Mouse (Mus musculus) adrenal gland, postnatal 4 days (tissue): ENCODE measurements around the gene Oser1. TPM values are rescaled to one million over a fixed set of nuclear protein-coding genes. Genes with fewer than 3 reads are reported as not detected.

Experiments used
- DNase-seq, 2 experiments: peaks; one replicate each; pipeline ENCODE4 v3.0.0; 2021 to 2022; ENCODE audit warnings: low spot score in 2 of 2, mixed read lengths in 2 of 2
- total RNA-seq, 2 experiments: library from RNA; stranded (reverse); gene quantifications; 2 replicates each; pipeline ENCODE4 v1.2.3; 2021

Gene Oser1
- total RNA-seq, 2 experiments from 2014 or later: 34.7 to 36.6 TPM

DNA sequence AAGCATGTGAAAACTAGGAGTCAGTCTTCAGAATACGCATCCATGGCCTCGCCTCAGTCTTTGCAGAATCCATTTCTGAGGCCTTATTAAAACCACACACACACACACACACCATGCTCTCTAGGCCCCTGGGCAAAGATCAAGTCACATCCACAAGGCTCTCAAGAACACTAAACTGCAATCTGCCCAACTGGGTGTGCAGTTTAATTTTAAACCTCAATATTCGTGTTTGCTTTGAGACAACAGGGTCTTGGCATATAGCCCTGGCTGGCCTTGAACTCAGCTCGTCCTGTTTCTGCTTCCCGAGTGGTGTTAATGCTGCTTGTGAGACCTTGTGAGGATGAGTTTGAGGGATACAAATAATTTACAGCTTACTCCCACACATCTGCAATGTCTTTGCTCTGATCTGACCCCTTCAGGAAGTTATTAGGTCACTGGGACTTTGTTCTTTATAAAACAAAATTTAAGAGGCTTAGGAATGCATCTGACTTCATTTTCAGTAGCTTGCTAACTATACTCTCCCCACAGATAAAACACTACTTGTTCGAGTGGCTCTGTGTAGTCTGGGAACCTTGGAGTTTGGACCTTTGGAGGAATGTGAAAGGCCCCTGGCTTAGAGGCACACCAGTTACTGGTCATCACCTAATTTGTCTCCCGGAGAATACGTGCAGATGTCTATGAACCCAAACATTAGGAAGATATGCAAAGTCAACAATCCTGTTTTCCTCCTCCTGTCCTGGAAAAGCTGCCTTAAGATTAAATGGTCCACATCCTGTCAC lies 20.3 kb downstream of the Oser1 start:
- no peak for DNase-seq

DNA sequence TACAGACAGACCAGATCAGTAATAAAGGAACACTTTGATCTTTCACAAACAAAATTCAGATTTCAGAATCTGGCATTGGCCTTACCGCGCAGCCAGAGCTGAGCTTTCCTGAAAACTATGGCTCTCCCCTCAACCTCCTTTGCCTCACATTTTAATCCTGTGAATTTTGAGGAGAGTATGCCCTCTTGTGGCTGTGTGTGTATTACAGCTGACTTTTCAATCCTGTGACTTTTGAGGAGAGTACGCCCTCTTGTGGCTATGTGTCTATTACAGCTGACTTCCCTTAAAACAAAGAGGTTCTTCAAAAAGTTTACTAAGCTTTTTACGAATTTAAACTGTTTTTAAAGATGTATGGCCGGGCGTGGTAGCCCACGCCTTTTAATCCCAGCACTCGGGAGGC lies 23.3 kb downstream of the Oser1 start:
- DNase-seq: peak; percentile 50 to 65

DNA sequence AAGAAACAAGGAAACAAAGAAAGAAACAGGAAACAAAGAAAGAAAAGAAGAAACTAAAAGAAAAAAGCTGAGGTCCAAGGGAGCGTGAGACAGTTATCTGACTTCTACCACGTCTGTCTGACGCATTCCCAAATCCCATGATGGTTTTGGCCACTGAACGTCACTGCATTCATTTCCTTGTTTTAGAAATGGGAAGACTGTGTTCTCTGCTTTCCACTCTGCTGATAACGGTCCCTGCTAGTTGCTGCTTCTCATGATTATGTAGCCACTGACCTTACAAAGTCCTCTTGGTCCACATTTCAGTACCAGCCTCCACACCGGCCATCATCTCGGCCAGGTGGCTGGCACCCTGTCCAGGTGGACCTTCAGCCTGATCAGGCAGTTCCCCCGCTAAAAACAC lies 25.3 kb downstream of the Oser1 start:
- DNase-seq: no peak

DNA sequence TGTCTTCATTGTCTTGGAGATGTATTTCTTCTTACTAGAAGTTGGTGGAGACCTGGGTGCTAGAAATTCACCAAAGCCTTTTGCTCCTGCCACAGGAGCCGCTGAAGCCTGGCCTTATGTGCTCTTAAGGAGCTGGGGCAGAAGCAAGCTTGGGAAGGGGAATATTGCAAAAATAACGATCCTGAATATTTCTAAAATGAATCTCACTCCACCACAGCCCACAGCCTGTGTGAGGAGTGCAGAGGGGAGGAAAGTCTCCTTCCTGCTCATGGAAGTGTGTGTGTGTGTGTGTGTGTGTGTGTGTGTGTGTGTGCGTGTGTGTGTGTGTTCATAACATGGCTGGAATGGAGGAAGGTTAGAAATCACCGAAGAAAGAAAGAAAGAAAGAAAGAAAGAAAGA lies 25.7 kb downstream of the Oser1 start:
- no peak for DNase-seq

DNA sequence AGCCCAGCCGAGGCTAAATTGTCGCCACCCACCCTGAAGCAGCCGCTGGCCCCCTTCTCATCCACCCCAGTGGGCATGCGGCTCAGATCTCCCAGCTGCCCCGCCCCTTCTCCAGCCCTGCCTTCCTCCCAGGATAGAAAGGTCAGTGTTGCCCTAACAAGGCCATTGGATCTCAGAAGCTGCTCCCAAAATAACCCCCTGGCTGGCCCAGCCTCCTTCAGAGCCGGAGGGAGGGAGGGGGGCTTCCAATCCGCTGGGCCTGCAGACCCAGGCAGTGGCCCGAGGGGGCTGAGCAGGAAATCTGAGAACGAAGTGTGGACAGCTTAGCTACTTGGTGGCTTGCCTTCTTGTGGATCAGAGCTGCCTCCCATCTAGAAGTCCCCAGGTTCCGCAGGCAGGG lies 26.6 kb downstream of the Oser1 start, which contains the start of gene Jph2:
Jph2 (minus strand) TSS at position 89 of the 400 bp plus-strand sequence.
- peak in 1 of 2 experiments; percentile 23 for DNase-seq

DNA sequence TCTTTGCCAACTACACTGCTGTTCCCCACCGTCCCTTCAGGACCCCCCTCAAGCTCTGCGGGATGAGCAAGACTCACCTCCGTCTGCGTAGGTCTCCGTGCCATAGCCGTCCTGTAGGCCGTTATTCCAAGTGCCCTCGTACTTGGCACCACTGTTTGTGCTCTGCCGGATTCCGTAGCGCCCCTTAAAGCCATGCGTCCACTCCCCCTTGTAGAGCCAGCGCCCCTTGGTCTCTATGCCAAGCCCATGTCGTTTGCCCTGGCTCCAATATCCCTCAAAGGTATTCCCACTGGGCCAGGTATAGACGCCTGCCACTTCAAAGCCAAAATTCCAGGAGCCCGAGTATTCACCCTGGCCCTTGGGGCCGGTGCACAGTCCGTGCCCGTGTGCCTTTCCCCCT lies 27.4 kb downstream of the Oser1 start:
- DNase-seq: no peak

DNA sequence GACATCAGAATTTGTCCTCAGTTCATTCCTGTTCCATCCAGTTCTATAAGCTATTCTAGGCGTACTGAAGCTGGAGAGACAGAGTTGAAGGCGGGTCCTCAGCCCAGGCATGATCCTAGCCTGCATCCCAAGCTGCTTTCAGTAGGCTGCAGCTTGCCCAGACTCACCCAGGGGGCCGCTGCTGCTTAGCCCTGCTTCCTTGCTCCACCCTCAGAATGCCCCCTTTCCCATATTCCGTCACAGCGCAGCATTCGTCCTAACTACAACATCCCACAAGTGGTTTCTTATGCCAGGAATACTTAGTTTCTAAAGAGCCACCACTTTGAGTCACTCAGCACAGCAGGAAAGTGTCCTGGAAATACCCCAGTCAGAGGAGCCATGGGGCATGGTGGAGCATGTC lies 29.5 kb downstream of the Oser1 start:
- no peak for DNase-seq

DNA sequence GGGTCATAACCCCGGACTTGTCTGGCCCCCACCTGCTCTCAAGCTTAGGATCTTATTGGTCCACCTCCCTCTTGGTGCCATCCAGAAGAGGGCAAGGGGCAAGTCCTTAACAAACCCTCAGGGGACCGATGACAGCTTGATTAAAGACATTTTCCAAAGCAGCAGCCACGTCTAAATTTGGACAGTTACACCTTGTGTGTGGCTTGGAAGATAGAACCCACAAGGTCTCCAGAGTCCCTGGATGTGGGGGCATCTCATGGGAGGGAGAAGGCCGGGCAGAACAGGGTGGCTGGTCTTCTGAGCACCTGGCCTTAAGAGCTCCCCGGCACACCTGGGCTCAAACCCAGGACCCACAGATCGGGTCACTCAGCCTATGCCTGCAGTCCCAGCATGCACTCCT lies 30.5 kb downstream of the Oser1 start:
- DNase-seq: no peak

DNA sequence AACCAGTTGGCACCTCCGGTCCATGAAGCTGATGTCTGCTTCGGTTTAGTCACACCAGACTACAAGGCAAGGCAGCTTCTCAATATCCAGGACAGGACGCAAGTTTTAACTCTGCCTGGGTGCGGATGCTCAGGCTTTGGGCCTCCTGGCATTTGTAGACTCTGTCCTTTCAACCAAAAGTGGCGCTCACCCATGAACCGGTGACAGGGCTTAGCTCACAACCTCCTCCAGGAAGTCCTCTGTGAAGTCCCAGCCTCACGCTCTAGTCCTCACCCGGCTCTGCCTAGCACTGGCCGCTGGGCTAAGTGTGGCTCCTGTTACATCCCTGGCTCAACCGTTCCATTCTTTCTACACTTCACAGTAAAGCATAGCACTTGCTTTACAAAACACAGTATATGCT lies 31.3 kb downstream of the Oser1 start:
- no peak for DNase-seq

DNA sequence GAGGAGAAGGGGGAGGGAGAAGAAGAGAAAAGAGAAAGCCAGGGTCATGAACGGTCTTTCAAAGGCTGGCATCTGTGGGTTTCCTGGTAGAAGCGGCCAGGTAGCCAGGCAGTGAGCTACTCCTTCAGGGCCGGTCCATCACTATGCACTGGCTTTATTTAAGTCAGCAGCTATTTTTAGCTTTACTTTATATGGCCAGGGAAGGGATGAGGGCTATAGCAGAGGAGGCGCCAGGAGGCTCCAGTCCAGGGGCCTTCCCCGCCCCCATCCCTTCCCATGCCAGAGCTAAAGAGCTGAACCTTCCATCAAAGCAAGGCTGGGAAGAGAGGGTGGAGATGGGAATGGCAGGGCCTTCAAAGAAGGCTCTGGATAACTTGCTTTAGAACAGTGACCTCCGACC lies 32.1 kb downstream of the Oser1 start:
- no peak for DNase-seq

DNA sequence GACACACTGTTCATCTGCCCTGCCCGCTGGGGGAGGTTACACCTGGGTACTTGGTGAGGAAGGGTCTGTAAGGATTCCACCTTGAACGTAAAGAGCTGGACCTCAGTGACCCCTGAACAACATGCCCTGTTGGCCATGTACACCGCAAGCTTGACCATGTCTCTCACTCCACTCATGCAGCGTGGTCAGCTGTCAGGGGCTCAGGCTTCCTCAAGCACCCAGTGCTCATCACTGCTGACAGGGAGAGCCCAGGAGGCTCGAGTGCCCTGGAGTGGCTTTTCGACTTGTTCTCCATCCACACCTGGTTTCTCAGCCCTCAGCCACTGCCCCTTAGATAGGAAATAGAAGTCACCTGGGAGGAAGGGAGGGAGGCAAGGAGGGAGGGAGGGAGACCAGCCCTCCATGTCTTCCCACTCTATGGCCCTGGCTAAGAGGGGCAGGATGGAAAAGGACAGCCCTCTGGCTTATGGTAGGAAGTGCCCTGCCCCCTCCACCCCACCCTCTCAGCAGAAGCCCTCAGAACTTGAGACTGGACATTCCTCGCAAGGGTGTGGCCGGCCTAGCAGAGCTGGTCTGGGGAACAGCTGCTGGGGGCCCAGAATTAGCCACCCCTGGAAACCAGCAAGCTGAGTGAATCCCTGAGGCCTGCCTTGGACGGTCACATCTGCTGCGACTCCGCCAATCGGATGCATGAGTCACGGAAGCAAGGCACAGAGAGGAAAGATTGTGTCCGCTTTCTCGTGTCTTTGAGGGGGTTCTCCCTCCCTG lies 37.9 kb downstream of the Oser1 start:
- DNase-seq: no peak

DNA sequence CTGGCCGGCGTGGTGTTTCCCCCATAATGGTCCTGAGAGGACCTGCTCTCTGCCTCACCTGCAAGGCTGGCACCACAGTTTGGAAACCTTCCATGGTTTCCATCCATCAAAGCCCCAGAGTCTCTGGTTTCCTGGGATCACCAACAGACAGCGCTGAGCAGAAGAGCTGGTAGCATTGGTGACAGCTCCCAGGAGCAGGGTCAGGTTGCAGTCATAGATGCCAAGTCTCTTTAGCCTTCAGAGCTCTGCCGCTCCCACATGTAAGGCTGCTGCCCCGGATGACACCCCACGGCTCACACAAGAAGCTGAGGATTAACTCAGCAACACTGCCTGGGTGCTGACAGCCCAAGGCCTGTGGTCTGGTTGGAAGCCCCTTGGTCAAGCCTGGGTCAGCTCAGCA lies 39.4 kb downstream of the Oser1 start:
- no peak for DNase-seq

DNA sequence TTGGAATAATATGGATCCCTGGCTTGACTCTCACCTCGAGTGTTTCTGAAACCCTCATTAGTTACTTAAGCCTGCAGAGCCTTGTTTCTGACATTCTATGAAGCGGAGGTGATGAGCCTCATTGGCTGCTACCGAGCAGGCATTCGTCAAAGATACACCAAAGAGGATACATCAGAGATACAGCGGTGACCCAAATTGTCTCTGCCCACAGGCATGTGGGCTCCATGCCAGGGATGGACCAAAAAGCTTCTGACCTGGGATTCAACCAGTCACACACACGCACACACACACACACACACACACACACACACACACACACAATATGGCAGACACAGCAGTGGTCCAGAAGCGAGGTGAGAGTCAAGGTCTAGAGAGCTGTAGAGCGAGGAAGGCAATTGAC lies 43.3 kb downstream of the Oser1 start:
- DNase-seq: no peak

DNA sequence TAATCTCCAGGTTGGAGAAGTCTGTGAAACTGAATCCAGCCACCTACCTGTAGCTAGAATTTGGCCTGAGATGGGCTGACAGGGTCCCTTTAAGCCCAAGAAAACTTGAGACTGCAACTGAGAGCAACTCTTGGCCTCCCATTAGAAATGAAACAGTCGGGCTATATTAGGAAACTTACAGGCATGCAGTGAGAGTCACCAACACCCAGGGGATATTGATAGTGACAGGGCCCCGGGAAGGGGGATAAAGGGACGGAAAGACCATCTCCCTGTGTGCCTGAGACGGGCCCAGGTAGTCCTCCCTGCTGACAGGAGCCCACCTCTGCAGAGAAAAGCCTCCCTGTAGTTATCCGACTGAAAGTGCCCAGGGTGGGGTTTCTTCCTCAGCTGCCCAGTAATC lies 45.1 kb downstream of the Oser1 start:
- DNase-seq: no peak

DNA sequence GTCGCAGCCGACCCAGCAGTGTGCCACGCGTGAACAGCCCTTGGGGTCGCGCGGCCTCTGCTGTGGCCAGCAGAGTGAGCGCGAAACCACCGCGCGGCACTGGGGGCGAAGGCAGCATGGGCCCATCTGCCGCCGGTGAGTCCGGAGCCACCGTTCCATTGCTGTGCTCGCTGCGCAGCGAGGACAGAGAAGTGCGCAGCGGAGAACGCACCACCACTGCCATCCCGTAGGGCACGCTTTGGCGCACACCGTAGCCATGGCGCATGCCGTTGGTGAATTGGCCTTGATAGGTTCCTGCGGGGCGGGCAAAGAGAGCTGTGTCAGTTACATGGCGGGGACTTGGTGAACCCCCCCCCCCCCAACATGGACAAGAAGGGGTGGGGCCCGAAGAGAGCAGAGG lies 48.4 kb downstream of the Oser1 start:
- DNase-seq: no peak

DNA sequence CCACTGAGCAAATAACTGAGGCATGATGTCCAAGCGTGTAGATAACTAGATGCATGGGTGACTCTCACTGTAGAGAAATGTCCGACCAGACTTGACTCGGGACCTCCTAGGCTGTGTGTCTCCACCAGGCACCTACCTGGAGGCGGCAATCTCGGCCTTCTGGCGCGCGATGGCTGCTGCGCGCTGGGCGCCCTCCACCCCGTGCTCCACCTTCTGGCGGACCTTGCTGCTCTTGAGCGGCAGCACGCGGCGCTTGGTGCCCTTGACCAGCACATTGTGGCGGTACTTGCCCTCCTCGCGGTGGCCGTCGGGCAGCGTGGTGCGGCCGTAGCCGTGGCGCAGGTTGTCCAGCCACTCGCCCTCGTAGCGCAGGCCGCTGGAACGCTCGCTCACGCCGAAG lies 49.0 kb downstream of the Oser1 start:
- no peak for DNase-seq

DNA sequence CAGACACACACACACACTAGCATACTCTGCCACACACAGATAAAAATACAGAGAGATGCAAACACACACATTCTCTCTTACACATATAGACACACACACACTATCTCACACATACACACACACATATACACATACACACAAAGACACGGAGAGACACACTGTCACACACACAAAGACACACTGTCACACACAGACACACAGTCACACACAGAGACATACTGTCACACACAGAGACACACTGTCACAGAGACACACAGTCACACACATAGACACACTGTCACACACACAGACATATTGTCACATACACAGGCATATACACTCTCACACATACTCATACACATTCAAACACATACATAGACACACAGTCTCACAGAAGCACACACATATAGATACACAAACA lies 51.9 kb downstream of the Oser1 start:
- no peak for DNase-seq

DNA sequence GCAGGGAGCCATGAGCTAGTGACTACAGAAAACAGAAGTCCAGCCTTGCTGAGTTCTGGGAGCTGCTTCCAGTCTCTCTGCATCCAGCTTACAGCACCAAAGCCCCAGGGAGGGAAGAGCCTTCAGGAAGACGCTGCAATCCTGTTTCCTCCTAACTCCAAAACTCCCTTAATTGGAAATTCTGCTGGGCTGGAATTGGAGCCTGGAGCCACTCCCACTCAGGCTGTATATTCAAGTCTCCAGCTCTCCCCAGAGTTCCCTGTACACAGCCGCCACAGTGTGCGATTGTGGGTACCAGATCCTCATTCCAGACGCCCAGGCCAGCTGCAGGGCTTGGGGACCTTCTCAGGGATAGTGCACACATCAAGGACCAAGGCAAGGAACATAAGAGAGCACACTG lies 54.3 kb downstream of the Oser1 start:
- DNase-seq: no peak

DNA sequence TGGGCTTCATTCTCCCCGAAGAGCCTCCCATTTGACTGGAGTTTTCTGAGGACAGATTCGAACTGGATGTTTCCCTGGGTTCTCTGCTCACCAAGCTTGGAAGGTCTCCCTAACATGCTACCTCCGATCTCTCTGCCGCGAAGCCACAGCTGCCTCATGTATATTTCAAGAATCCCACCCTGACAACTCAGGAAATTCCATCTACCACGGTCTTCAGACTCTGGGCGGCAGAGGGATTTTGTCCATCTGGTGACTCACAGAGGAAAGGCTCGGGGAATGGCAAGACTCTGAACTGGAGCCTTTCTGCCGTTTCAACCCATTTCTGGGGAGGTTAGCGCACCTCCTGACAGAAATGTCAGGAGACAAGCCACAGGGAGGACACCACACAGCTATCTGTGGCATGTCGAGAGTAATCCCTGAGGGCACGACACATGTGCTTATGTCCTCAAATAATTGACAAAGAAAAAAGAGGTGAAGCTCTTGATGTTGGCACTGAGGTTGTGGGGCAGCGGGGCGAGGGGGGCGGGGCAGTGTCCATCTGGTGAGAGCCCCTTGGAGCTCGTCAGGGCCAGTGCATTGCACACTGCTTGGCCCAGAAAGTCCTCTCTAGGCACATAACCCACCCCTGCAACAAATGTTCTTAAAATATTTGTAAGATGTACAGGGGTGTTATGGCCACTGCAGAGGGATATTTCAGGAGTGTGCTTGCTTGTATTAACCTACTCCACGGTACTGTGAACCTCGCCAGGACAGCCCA lies 59.5 kb downstream of the Oser1 start:
- no peak for DNase-seq

DNA sequence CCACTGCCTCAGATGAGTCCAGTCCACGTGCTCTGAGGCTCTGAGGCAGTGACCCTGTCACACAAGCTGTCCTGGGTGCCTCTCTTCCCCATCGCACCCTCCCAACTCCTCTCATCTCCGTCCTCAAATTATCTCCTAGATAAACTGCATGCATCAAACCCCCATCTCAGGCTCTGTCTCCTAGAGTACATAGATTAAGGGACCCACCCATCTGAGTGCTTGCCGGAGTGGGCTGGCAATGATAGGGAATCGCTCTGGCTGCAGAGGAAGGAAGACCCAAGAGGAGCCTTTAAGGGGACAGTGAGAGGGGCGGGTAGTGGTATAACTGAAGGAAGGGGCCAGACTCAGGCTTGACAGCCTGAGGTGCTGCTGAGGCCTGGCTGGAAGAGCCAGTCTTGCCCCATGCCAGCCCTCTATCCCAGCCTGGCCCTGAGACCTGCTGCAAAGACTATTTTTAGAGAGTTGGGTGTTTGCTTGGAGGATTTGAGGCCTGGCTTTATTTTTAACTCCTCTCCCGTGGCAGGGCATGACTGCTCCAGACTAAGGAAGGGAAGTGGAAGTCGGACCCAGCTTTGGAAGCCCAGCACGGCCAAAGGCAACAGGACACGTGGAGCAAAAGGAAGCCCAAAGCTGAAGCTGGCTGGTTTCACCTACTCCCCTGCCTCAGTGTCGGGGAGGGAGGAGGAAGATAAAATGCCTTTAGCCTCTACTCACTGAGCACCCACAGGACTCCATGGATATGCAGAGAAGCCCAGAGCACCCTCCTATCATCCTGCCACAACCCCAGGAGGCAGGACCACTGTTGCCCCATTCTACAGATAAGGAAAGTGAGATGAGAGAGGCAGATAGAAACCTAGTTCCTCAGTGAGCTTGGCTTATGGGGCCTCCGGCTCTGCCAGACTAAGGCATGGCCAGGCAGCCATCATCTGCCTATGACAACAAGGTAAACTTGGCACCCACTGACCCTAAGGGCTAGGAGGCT lies 61.3 kb downstream of the Oser1 start:
- DNase-seq: no peak
